Mouse (Mus musculus): ENCODE results near the gene Sbk1. TPM values are rescaled to one million over a fixed set of nuclear protein-coding genes. Genes with fewer than 3 reads are reported as not detected.
"Not testable (repeated sequence)": the region's sequence is repeated elsewhere in the genome, so short reads cannot be mapped to it uniquely, and the experiment has no call there.

The Sbk1 gene
- polyA plus RNA-seq, 1 experiment from 2014 or later: 5.2 TPM

DNA sequence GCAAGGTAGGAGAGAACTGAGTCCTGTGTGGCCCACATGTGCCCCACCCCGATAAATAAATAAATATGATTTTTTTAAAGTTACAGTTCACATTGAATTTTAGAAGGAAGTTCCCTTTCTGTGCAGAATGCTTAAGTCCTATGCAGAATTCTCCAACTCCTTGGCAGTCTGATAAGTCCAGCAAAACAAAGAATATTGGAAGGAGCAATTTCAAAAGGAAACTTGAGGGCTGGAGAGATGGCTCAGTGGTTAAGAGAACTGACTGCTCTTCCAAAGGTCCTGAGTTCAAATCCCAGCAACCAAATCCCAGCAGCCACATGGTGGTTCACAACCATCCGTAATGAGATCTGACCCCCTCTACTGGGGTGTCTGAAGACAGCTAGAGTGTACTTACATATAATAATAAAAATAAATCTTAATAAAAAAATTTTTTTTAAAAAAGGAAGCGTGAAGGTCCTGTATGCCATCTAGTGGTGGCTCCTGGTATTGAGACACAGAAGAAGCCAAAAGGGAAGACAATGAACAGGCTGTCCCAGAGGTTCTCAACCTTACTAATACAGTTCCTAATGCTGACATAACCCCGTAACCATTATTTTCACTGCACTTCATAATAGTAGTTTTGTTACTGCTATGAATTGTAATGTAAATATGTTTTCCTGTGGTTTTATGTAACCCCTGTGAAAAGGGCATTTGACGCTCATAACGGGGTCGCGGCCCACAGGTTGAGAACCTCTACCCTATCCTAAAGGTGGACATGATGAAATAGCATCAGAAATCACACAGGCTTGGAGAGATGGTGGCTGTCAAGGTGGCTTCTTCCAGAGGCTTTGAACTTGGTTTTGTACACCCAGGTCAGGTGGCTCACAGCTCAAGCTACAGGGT is 25.4 kb downstream of the Sbk1 start:
- no peak overlapping the region for H3K27ac ChIP-seq (ENCODE audit: low read depth)
- H3K9ac ChIP-seq (replicated peaks): no peak overlapping the region
- H3K27me3 ChIP-seq (ENCODE audit: insufficient read depth, low read length): no peaks in the 10 kb centered on the region
- no peaks in the 10 kb centered on the region for H3K4me1 ChIP-seq (ENCODE audit: insufficient read depth)
- H3K36me3 ChIP-seq (replicated peaks; ENCODE audit: insufficient read depth, low read length): peaks cover 5% of the 10 kb centered on the region; the same call in 1 of the 2 replicates
- 62% methylated on average over 8 of the region's 8 CpGs for WGBS (ENCODE audit: insufficient replicate concordance)
- ATAC-seq (no peak), DNase-seq (no peak)
- TF ChIP-seq EP300 (IDR thresholded peaks at IDR 0.05; ENCODE audit: low read depth) (no peak), CTCF (IDR thresholded peaks at IDR 0.05; ENCODE audit: low read depth) (peak; percentile 71)
- no peak overlapping the region for H3K4me2 ChIP-seq (ENCODE audit: low read depth, low read length)
- no peaks in the 10 kb centered on the region for H3K9me3 ChIP-seq (ENCODE audit: low read length)
- no peak overlapping the region for H3K4me3 ChIP-seq (ENCODE audit: low read depth, low read length)

GRCm38 (mm10) chr7:126298856-126299255 is 26.4 kb downstream of the Sbk1 start:
- no peaks in the 10 kb centered on the region for H3K9me3 ChIP-seq (ENCODE audit: low read length)
- no peak overlapping the region for H3K27ac ChIP-seq (ENCODE audit: low read depth)
- 62% methylated on average over 4 of the region's 4 CpGs for WGBS (ENCODE audit: insufficient replicate concordance)
- H3K4me3 ChIP-seq (ENCODE audit: low read depth, low read length): no peak overlapping the region
- peaks cover under 1% of the 10 kb centered on the region; the same call in 1 of the 2 replicates for H3K36me3 ChIP-seq (replicated peaks; ENCODE audit: insufficient read depth, low read length)
- H3K27me3 ChIP-seq (ENCODE audit: insufficient read depth, low read length): no peaks in the 10 kb centered on the region
- H3K4me1 ChIP-seq (ENCODE audit: insufficient read depth): no peaks in the 10 kb centered on the region
- no peak overlapping the region for H3K4me2 ChIP-seq (ENCODE audit: low read depth, low read length)
- no peak for ATAC-seq
- TF ChIP-seq EP300 (IDR thresholded peaks at IDR 0.05; ENCODE audit: low read depth) (no peak), CTCF (IDR thresholded peaks at IDR 0.05; ENCODE audit: low read depth) (no peak)
- no peak for DNase-seq
- H3K9ac ChIP-seq (replicated peaks): no peak overlapping the region

DNA sequence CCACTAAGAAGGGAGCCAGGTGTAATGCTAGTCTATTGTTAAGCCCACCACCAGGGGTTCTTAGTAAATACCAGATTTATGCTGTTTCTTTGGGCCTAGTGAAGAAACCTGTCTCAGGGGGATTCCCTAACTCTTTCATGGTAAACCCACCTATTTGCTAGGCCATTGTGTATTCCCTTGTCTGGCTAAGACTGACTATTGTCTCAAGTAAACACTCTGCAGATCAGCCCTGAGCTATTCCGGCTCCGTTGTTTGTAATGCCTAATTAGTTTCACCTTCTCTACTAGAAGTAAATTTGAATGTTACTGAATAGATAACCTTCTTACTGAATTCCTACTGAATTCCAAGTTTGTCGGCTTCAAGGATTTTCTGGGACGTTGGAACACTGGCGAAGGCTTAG is 29.4 kb downstream of the Sbk1 start:
- H3K36me3 ChIP-seq (replicated peaks; ENCODE audit: insufficient read depth, low read length); H3K9me3 ChIP-seq (ENCODE audit: low read length); H3K4me3 ChIP-seq (ENCODE audit: low read depth, low read length); H3K4me1 ChIP-seq (ENCODE audit: insufficient read depth); H3K4me2 ChIP-seq (ENCODE audit: low read depth, low read length); DNase-seq; ATAC-seq; H3K9ac ChIP-seq (replicated peaks); H3K27me3 ChIP-seq (ENCODE audit: insufficient read depth, low read length); H3K27ac ChIP-seq (ENCODE audit: low read depth): not testable (repeated sequence)
- WGBS (ENCODE audit: insufficient replicate concordance): 73% methylated on average over 5 of the region's 5 CpGs

GRCm38 (mm10) chr7:126311822-126312221 is 39.4 kb downstream of the Sbk1 start:
- Histone ChIP-seq H3K9me3 (ENCODE audit: low read length) (no peaks in the 10 kb centered on the region), H3K4me3 (ENCODE audit: low read depth, low read length) (no peak overlapping the region), H3K4me1 (ENCODE audit: insufficient read depth) (no peaks in the 10 kb centered on the region), H3K27me3 (ENCODE audit: insufficient read depth, low read length) (no peaks in the 10 kb centered on the region), H3K4me2 (ENCODE audit: low read depth, low read length) (no peak overlapping the region), H3K36me3 (replicated peaks; ENCODE audit: insufficient read depth, low read length) (no peaks in the 10 kb centered on the region), H3K9ac (replicated peaks) (no peak overlapping the region), H3K27ac (ENCODE audit: low read depth) (no peak overlapping the region)
- WGBS (ENCODE audit: insufficient replicate concordance): 71% methylated on average over 4 of the region's 4 CpGs
- DNase-seq (no peak), ATAC-seq (no peak)
- TF ChIP-seq EP300 (IDR thresholded peaks at IDR 0.05; ENCODE audit: low read depth): no peak
- TF ChIP-seq CTCF (IDR thresholded peaks at IDR 0.05; ENCODE audit: low read depth): no peak

DNA sequence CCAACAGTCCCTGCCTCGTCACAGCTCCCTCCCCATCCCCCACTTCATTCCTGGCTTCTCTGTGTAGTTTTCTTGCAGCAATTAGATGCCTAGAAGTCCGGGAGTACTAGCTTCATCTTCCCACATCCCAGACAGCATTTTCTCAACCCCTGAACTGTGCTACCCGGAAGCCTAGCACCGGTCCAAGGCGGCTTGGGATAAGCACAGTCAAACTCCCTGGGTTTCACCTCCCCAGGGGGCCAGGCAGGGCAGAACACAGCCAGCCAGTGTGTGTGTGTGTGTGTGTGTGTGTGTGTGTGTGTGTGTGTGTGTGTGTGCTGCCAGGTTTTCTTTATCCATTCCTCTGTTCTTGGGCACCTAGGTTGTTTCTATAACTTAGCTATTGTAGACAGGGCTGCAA is 40.9 kb downstream of the Sbk1 start:
- no peaks in the 10 kb centered on the region for H3K36me3 ChIP-seq (replicated peaks; ENCODE audit: insufficient read depth, low read length)
- ATAC-seq: no peak
- no peak overlapping the region for H3K4me2 ChIP-seq (ENCODE audit: low read depth, low read length)
- no peak overlapping the region for H3K9ac ChIP-seq (replicated peaks)
- no peaks in the 10 kb centered on the region for H3K9me3 ChIP-seq (ENCODE audit: low read length)
- H3K4me3 ChIP-seq (ENCODE audit: low read depth, low read length): no peak overlapping the region
- 55% methylated on average over 5 of the region's 5 CpGs for WGBS (ENCODE audit: insufficient replicate concordance)
- no peak for DNase-seq
- no peaks in the 10 kb centered on the region for H3K4me1 ChIP-seq (ENCODE audit: insufficient read depth)
- H3K27ac ChIP-seq (ENCODE audit: low read depth): no peak overlapping the region
- TF ChIP-seq EP300 (IDR thresholded peaks at IDR 0.05; ENCODE audit: low read depth) (no peak), CTCF (IDR thresholded peaks at IDR 0.05; ENCODE audit: low read depth) (no peak)
- H3K27me3 ChIP-seq (ENCODE audit: insufficient read depth, low read length): no peaks in the 10 kb centered on the region

DNA sequence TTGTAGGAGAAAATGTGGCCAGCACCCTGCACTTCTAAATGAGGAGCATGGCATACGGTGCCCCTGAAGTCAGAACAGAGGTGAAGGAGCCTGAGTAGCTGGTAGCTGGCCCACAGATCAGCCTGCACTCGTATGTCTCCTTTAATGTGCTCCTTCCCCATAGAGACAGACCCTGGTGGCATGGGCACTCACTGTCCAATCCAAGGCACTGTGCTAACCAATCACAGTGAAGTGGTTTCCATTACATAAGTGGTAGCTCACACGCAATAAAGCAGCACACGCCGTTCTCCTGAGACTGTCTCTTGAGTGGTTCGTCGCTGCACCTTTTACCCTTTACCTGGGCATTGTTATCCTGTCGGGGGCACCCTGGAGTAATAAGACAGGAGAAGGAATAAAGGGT is 41.9 kb downstream of the Sbk1 start:
- TF ChIP-seq EP300 (IDR thresholded peaks at IDR 0.05; ENCODE audit: low read depth): no peak
- no peak for TF ChIP-seq CTCF (IDR thresholded peaks at IDR 0.05; ENCODE audit: low read depth)
- WGBS (ENCODE audit: insufficient replicate concordance): 63% methylated on average over 8 of the region's 8 CpGs
- Histone ChIP-seq H3K27ac (ENCODE audit: low read depth) (no peak overlapping the region), H3K4me2 (ENCODE audit: low read depth, low read length) (no peak overlapping the region), H3K36me3 (replicated peaks; ENCODE audit: insufficient read depth, low read length) (no peaks in the 10 kb centered on the region), H3K4me3 (ENCODE audit: low read depth, low read length) (no peak overlapping the region), H3K9ac (replicated peaks) (no peak overlapping the region), H3K9me3 (ENCODE audit: low read length) (no peaks in the 10 kb centered on the region), H3K27me3 (ENCODE audit: insufficient read depth, low read length) (no peaks in the 10 kb centered on the region), H3K4me1 (ENCODE audit: insufficient read depth) (no peaks in the 10 kb centered on the region)
- ATAC-seq: no peak
- no peak for DNase-seq
